Mouse (Mus musculus): Measurements from ENCODE around the gene Zfp455. TPM values are rescaled to one million over a fixed set of nuclear protein-coding genes. Genes with fewer than 3 reads are reported as not detected.
"Not testable (repeated sequence)": the region's sequence is repeated elsewhere in the genome, so short reads cannot be mapped to it uniquely, and the experiment has no call there.

Gene Zfp455
- polyA plus RNA-seq (2014; fragmentation: Nextera tagmentation; extraction: Ambion mirVana), result 0.80 and 1.0 TPM in 2 replicates

GRCm38 (mm10) chr13:67194340-67194894, at the start of gene Zfp455:
Gene Zfp455 (plus strand): TSS chr13:67194506.
- Histone ChIP-seq H3K27me3 (ENCODE audit: control insufficient read depth, insufficient read depth, low read length) (no peaks in the 10 kb centered on the region), H3K9me3 (ENCODE audit: control insufficient read depth, low read length) (no peaks in the 10 kb centered on the region), H3K36me3 (ENCODE audit: control insufficient read depth, insufficient read depth, low read length) (no peaks in the 10 kb centered on the region), H3K4me1 (ENCODE audit: control insufficient read depth in 2 of 2, insufficient read depth in 2 of 2, low read length in 2 of 2) (no peaks in the 10 kb centered on the region), H3K4me2 (ENCODE audit: low read length) (peak within 1 kb of the TSS; percentile 64), H3K9ac (ENCODE audit: low read length) (peak within 1 kb of the TSS; percentile 83), H3K4me3 (ENCODE audit: control insufficient read depth in 1 of 2, insufficient read depth in 1 of 2, low read depth in 1 of 2, low read length in 2 of 2) (peak within 1 kb of the TSS; percentile 70 to 80), H3K27ac (replicated peaks in 1 of 2; ENCODE audit: control insufficient read depth in 1 of 2, insufficient read depth in 1 of 2, low read depth in 2 of 2, low read length in 2 of 2) (no peak within 1 kb of the TSS)
- WGBS, result 4% methylated on average over 13 of the region's 13 CpGs
- ATAC-seq (ENCODE audit: insufficient number of reproducible peaks, insufficient read depth, low FRiP score, low read depth), result peak; percentile 76; the same call in 1 of the 2 replicates

- 55% methylated on average over 4 of the region's 4 CpGs for WGBS
- not testable (repeated sequence) for H3K4me1 ChIP-seq (ENCODE audit: control insufficient read depth in 2 of 2, insufficient read depth in 2 of 2, low read length in 2 of 2); H3K9me3 ChIP-seq (ENCODE audit: control insufficient read depth, low read length); H3K4me2 ChIP-seq (ENCODE audit: low read length); H3K36me3 ChIP-seq (ENCODE audit: control insufficient read depth, insufficient read depth, low read length); H3K9ac ChIP-seq (ENCODE audit: low read length); H3K27me3 ChIP-seq (ENCODE audit: control insufficient read depth, insufficient read depth, low read length); H3K4me3 ChIP-seq (ENCODE audit: control insufficient read depth in 1 of 2, insufficient read depth in 1 of 2, low read depth in 1 of 2, low read length in 2 of 2); H3K27ac ChIP-seq (replicated peaks in 1 of 2; ENCODE audit: control insufficient read depth in 1 of 2, insufficient read depth in 1 of 2, low read depth in 2 of 2, low read length in 2 of 2); ATAC-seq (ENCODE audit: insufficient number of reproducible peaks, insufficient read depth, low FRiP score, low read depth)
Observed at GRCm38 (mm10) chr13:67166122-67166521, 28.2 kb upstream of the Zfp455 start.

GRCm38 (mm10) chr13:67172991-67173722, 21.1 kb upstream of the Zfp455 start, which contains the start of gene Rsl1:
Gene Rsl1 (plus strand): TSS chr13:67173182.
- H3K4me1 ChIP-seq (ENCODE audit: control insufficient read depth in 2 of 2, insufficient read depth in 2 of 2, low read length in 2 of 2); H3K36me3 ChIP-seq (ENCODE audit: control insufficient read depth, insufficient read depth, low read length); H3K9me3 ChIP-seq (ENCODE audit: control insufficient read depth, low read length); H3K27me3 ChIP-seq (ENCODE audit: control insufficient read depth, insufficient read depth, low read length): not testable (repeated sequence)
- Histone ChIP-seq H3K4me3 (ENCODE audit: control insufficient read depth in 1 of 2, insufficient read depth in 1 of 2, low read depth in 1 of 2, low read length in 2 of 2) (peak within 1 kb of the TSS; percentile 55 to 100), H3K27ac (replicated peaks in 1 of 2; ENCODE audit: control insufficient read depth in 1 of 2, insufficient read depth in 1 of 2, low read depth in 2 of 2, low read length in 2 of 2) (peak within 1 kb of the TSS; percentile 47 to 79; a peak in 2 of 4 replicates), H3K9ac (ENCODE audit: low read length) (peak within 1 kb of the TSS; percentile 70), H3K4me2 (ENCODE audit: low read length) (peak within 1 kb of the TSS; percentile 70)
- peak; percentile 89 for ATAC-seq (ENCODE audit: insufficient number of reproducible peaks, insufficient read depth, low FRiP score, low read depth)
- WGBS, result under 1% methylated on average over 17 of the region's 17 CpGs

GRCm38 (mm10) chr13:67173723-67174055, 20.6 kb upstream of the Zfp455 start:
- Histone ChIP-seq H3K27me3 (ENCODE audit: control insufficient read depth, insufficient read depth, low read length) (no peaks in the 10 kb centered on the region), H3K4me3 (ENCODE audit: control insufficient read depth in 1 of 2, insufficient read depth in 1 of 2, low read depth in 1 of 2, low read length in 2 of 2) (peak overlapping the region; percentile 55 to 100), H3K36me3 (ENCODE audit: control insufficient read depth, insufficient read depth, low read length) (peaks cover 10% of the 10 kb centered on the region; the same call in 1 of the 2 replicates), H3K4me1 (ENCODE audit: control insufficient read depth in 2 of 2, insufficient read depth in 2 of 2, low read length in 2 of 2) (0 out of 4 replicates have a peak, but pooled peaks cover 0 to 3% of the 10 kb centered on the region in 2 experiments), H3K9ac (ENCODE audit: low read length) (peak overlapping the region; percentile 70), H3K9me3 (ENCODE audit: control insufficient read depth, low read length) (no peaks in the 10 kb centered on the region), H3K27ac (replicated peaks in 1 of 2; ENCODE audit: control insufficient read depth in 1 of 2, insufficient read depth in 1 of 2, low read depth in 2 of 2, low read length in 2 of 2) (no peak overlapping the region), H3K4me2 (ENCODE audit: low read length) (peak overlapping the region; percentile 70)
- ATAC-seq (ENCODE audit: insufficient number of reproducible peaks, insufficient read depth, low FRiP score, low read depth), result no peak
- WGBS, result 15% methylated on average over 5 of the region's 5 CpGs

- H3K36me3 ChIP-seq (ENCODE audit: control insufficient read depth, insufficient read depth, low read length), result no peaks in the 10 kb centered on the region
- no peak overlapping the region for H3K4me2 ChIP-seq (ENCODE audit: low read length)
- H3K9me3 ChIP-seq (ENCODE audit: control insufficient read depth, low read length), result no peaks in the 10 kb centered on the region
- H3K27me3 ChIP-seq (ENCODE audit: control insufficient read depth, insufficient read depth, low read length), result no peaks in the 10 kb centered on the region
- no peak for ATAC-seq (ENCODE audit: insufficient number of reproducible peaks, insufficient read depth, low FRiP score, low read depth)
- no peak overlapping the region for H3K4me3 ChIP-seq (ENCODE audit: control insufficient read depth in 1 of 2, insufficient read depth in 1 of 2, low read depth in 1 of 2, low read length in 2 of 2)
- 70% methylated on average over 3 of the region's 3 CpGs for WGBS
- no peaks in the 10 kb centered on the region for H3K4me1 ChIP-seq (ENCODE audit: control insufficient read depth in 2 of 2, insufficient read depth in 2 of 2, low read length in 2 of 2)
- H3K27ac ChIP-seq (replicated peaks in 1 of 2; ENCODE audit: control insufficient read depth in 1 of 2, insufficient read depth in 1 of 2, low read depth in 2 of 2, low read length in 2 of 2), result no peak overlapping the region
- no peak overlapping the region for H3K9ac ChIP-seq (ENCODE audit: low read length)
Observed at GRCm38 (mm10) chr13:67201656-67202055, 7.3 kb downstream of the Zfp455 start.

GRCm38 (mm10) chr13:67214015-67214607, 19.8 kb downstream of the Zfp455 start:
- Histone ChIP-seq H3K9me3 (ENCODE audit: control insufficient read depth, low read length) (no peaks in the 10 kb centered on the region), H3K27me3 (ENCODE audit: control insufficient read depth, insufficient read depth, low read length) (no peaks in the 10 kb centered on the region), H3K27ac (replicated peaks in 1 of 2; ENCODE audit: control insufficient read depth in 1 of 2, insufficient read depth in 1 of 2, low read depth in 2 of 2, low read length in 2 of 2) (no peak overlapping the region), H3K9ac (ENCODE audit: low read length) (no peak overlapping the region), H3K4me1 (ENCODE audit: control insufficient read depth in 2 of 2, insufficient read depth in 2 of 2, low read length in 2 of 2) (no peaks in the 10 kb centered on the region), H3K4me3 (ENCODE audit: control insufficient read depth in 1 of 2, insufficient read depth in 1 of 2, low read depth in 1 of 2, low read length in 2 of 2) (no peak overlapping the region), H3K4me2 (ENCODE audit: low read length) (no peak overlapping the region), H3K36me3 (ENCODE audit: control insufficient read depth, insufficient read depth, low read length) (no peaks in the 10 kb centered on the region)
- no peak for ATAC-seq (ENCODE audit: insufficient number of reproducible peaks, insufficient read depth, low FRiP score, low read depth)
- WGBS, result 55% methylated on average over 4 of the region's 4 CpGs
